Mouse (Mus musculus) ES-Bruce4 (cell line): ENCODE measurements around the gene Fam117a.

Source experiments
- CTCF ChIP-seq: IDR thresholded peaks from one replicate; pipeline ENCODE4 v1.8.1; 2011; ENCODE audit warnings: low read depth, low read length
- POLR2A ChIP-seq: IDR thresholded peaks from one replicate; pipeline ENCODE4 v1.8.1; 2011; ENCODE audit warnings: low read length; ENCODE audit not compliant: insufficient read depth

DNA sequence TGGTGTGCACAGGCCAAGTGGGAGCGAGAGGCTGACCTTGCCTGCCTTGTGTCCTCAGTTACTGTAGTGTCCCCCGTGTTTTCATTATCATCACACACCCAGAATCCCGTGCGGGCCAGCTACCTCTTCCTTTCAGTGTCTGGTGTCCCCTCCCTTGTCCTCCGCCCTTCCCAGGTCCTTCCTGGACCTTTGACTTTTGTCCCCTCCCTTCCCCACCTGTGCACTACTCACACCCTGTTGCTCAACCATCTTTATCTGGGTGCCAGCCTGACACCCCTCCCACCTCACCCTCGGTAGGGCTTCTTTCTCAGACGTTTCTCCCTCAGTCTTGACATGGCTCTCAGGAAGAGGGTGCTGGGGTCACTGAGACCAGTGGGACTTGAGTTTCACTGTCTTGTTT, 50.5 kb downstream of the Fam117a start:
- TF ChIP-seq POLR2A, result no peak
- TF ChIP-seq CTCF, result no peak
